Mouse (Mus musculus) cerebellum, postnatal 25 days (tissue): ENCODE results near the gene Prkaa2.
A peak's percentile ranks its signal among the peaks of the same experiment; 100 is the strongest.

Experiments
- DNase-seq, 2 experiments: peaks; one replicate each; pipeline ENCODE4 v3.0.0; 2021; ENCODE audit warnings: mixed read lengths in 2 of 2

Prkaa2 gene

GRCm38 (mm10) chr4:105108641-105109198 is 970 bp downstream of the Prkaa2 start:
- no peak for DNase-seq

- DNase-seq: no peak
Observed at GRCm38 (mm10) chr4:105107943-105108640, 1.6 kb downstream of the Prkaa2 start.

- no peak for DNase-seq
Observed at GRCm38 (mm10) chr4:105104099-105104872, 5.4 kb downstream of the Prkaa2 start.

- no peak for DNase-seq
Observed at GRCm38 (mm10) chr4:105101337-105101688, 8.4 kb downstream of the Prkaa2 start.

GRCm38 (mm10) chr4:105100508-105101336 is 9.0 kb downstream of the Prkaa2 start:
- peak; percentile 68 to 78 for DNase-seq

GRCm38 (mm10) chr4:105098660-105099059 is 11.0 kb downstream of the Prkaa2 start:
- DNase-seq: no peak

GRCm38 (mm10) chr4:105098158-105098557 is 11.5 kb downstream of the Prkaa2 start:
- no peak for DNase-seq

- peak; percentile 80 to 87 for DNase-seq
Observed at GRCm38 (mm10) chr4:105095316-105095715, 14.4 kb downstream of the Prkaa2 start.

GRCm38 (mm10) chr4:105093951-105094350 is 15.7 kb downstream of the Prkaa2 start:
- DNase-seq: peak in 1 of 2 experiments; percentile 34

GRCm38 (mm10) chr4:105090417-105090816 is 19.3 kb downstream of the Prkaa2 start:
- DNase-seq: no peak

- DNase-seq: no peak
Observed at GRCm38 (mm10) chr4:105089386-105089785, 20.3 kb downstream of the Prkaa2 start.

- DNase-seq: no peak
Observed at GRCm38 (mm10) chr4:105088671-105089070, 21.0 kb downstream of the Prkaa2 start.

- no peak for DNase-seq
Observed at GRCm38 (mm10) chr4:105076152-105076551, 33.5 kb downstream of the Prkaa2 start.

- no peak for DNase-seq
Observed at GRCm38 (mm10) chr4:105071761-105072427, 37.8 kb downstream of the Prkaa2 start.

GRCm38 (mm10) chr4:105070982-105071381 is 38.7 kb downstream of the Prkaa2 start:
- peak; percentile 90 to 94 for DNase-seq

- no peak for DNase-seq
Observed at GRCm38 (mm10) chr4:105051291-105051690, 58.4 kb downstream of the Prkaa2 start.

- DNase-seq: no peak
Observed at GRCm38 (mm10) chr4:105050041-105050440, 59.6 kb downstream of the Prkaa2 start.

- no peak for DNase-seq
Observed at GRCm38 (mm10) chr4:105034259-105034658, 75.4 kb downstream of the Prkaa2 start.

- peak; percentile 27 to 53 for DNase-seq
Observed at GRCm38 (mm10) chr4:105033153-105033552, 76.5 kb downstream of the Prkaa2 start.

GRCm38 (mm10) chr4:105031104-105031503 is 78.6 kb downstream of the Prkaa2 start:
- DNase-seq: no peak

- DNase-seq: no peak
Observed at GRCm38 (mm10) chr4:105027278-105027677, 82.4 kb downstream of the Prkaa2 start.

GRCm38 (mm10) chr4:105016006-105016613 is 93.6 kb downstream of the Prkaa2 start:
- no peak for DNase-seq
